Mouse (Mus musculus) MEL (cell line): ENCODE results near the gene Aen. TPM values are rescaled to one million over a fixed set of nuclear protein-coding genes. Genes with fewer than 3 reads are reported as not detected.

ENCODE experiments used
- DNase-seq: peaks from one replicate; pipeline ENCODE4 v3.0.0; 2011; ENCODE audit warnings: low read depth, low spot score
- H3K27ac ChIP-seq: 2 replicates; pipeline ENCODE4 v1.5.1; 2012; ENCODE audit warnings: low read depth, mild to moderate bottlenecking, control low read depth, low read length, moderate library complexity; ENCODE audit not compliant: control insufficient read depth
- H3K27me3 ChIP-seq, 2 experiments: fragments of 150-350 bp in 1 of 2; sonication (generic) in 1 of 2; 2 replicates each; pipeline ENCODE4 v1.6.1; 2012; ENCODE audit warnings: low read length in 2 of 2, mild to moderate bottlenecking in 2 of 2, improper control_type of control experiment in 1 of 2, moderate library complexity in 1 of 2; ENCODE audit not compliant: insufficient read depth in 2 of 2, control insufficient read depth in 1 of 2
- H3K36me3 ChIP-seq, 2 experiments: 2 replicates each; pipeline ENCODE4 v1.6.1; 2012 to 2014; ENCODE audit warnings: low read length in 2 of 2, improper control_type of control experiment in 1 of 2, inconsistent platforms in 1 of 2, mild to moderate bottlenecking in 1 of 2; ENCODE audit not compliant: insufficient read depth in 2 of 2, control insufficient read depth in 1 of 2
- H3K4me1 ChIP-seq, 2 experiments: fragments of 150-350 bp in 1 of 2; sonication (generic) in 1 of 2; 2 replicates each; pipeline ENCODE4 v1.6.1; 2012; ENCODE audit warnings: low read length in 2 of 2, improper control_type of control experiment in 1 of 2, mild to moderate bottlenecking in 1 of 2; ENCODE audit not compliant: insufficient read depth in 2 of 2, control insufficient read depth in 1 of 2
- H3K4me3 ChIP-seq, 2 experiments: fragments of 150-350 bp in 1 of 2; sonication (generic) in 1 of 2; 2 replicates each; pipeline ENCODE4 v1.5.1; 2012; ENCODE audit warnings: low read depth in 2 of 2, low read length in 2 of 2, mild to moderate bottlenecking in 2 of 2, moderate library complexity in 2 of 2, control low read depth in 1 of 2, improper control_type of control experiment in 1 of 2; ENCODE audit not compliant: control insufficient read depth in 1 of 2, insufficient read depth in 1 of 2
- H3K79me2 ChIP-seq: 2 replicates; pipeline ENCODE4 v1.6.1; 2012; ENCODE audit warnings: mild to moderate bottlenecking, low read length, moderate library complexity; ENCODE audit not compliant: control insufficient read depth, poor library complexity, insufficient read depth
- H3K9ac ChIP-seq: 2 replicates; pipeline ENCODE4 v1.6.1; 2012; ENCODE audit warnings: low read depth, mild to moderate bottlenecking, control low read depth, low read length, moderate library complexity; ENCODE audit not compliant: control insufficient read depth, poor library complexity, severe bottlenecking
- H3K9me3 ChIP-seq: fragments of 150-350 bp; sonication (generic); replicated peaks from 2 replicates; pipeline ENCODE4 v1.6.1; 2012; ENCODE audit warnings: mild to moderate bottlenecking, low read length, improper control_type of control experiment, moderate library complexity; ENCODE audit not compliant: insufficient read depth
- CHD2 ChIP-seq: IDR thresholded peaks from 2 replicates; pipeline ENCODE4 v1.6.1; 2011; ENCODE audit warnings: low read length, improper control_type of control experiment
- CTCF ChIP-seq, 3 experiments: IDR thresholded peaks in 2 of 3; conservative IDR thresholded peaks in 1 of 3; 2 replicates each; pipeline ENCODE4 v1.5.1; 2011 to 2012; ENCODE audit warnings: low read length in 3 of 3, low read depth in 2 of 3, mild to moderate bottlenecking in 2 of 3, improper control_type of control experiment in 1 of 3, inconsistent platforms in 1 of 3, mixed read lengths in 1 of 3, moderate library complexity in 1 of 3; ENCODE audit not compliant: control insufficient read depth in 1 of 3, insufficient read depth in 1 of 3, poor library complexity in 1 of 3, severe bottlenecking in 1 of 3
- E2F4 ChIP-seq: IDR thresholded peaks from 2 replicates; pipeline ENCODE4 v1.6.1; 2011; ENCODE audit warnings: low read depth, low read length, improper control_type of control experiment, borderline replicate concordance
- ELF1 ChIP-seq: IDR thresholded peaks from 2 replicates; pipeline ENCODE4 v1.6.1; 2014; ENCODE audit warnings: low read depth, mild to moderate bottlenecking, inconsistent platforms, low read length, improper control_type of control experiment, moderate library complexity
- EP300 ChIP-seq, 2 experiments: IDR thresholded peaks; 2 replicates each; pipeline ENCODE4 v1.6.1; 2011; ENCODE audit warnings: improper control_type of control experiment in 2 of 2, low read length in 2 of 2, low read depth in 1 of 2, mild to moderate bottlenecking in 1 of 2
- ETS1 ChIP-seq: IDR thresholded peaks from 2 replicates; pipeline ENCODE4 v1.6.1; 2012; ENCODE audit warnings: low read depth, mild to moderate bottlenecking, inconsistent platforms, low read length, improper control_type of control experiment, moderate library complexity
- GATA1 ChIP-seq: IDR thresholded peaks from 2 replicates; pipeline ENCODE4 v1.6.1; 2011; ENCODE audit warnings: low read depth, low read length, improper control_type of control experiment
- HCFC1 ChIP-seq: IDR thresholded peaks from 2 replicates; pipeline ENCODE4 v1.6.1; 2012; ENCODE audit warnings: low read depth, mild to moderate bottlenecking, inconsistent platforms, low read length, improper control_type of control experiment, moderate library complexity
- KAT2A ChIP-seq: conservative IDR thresholded peaks from 2 replicates; pipeline ENCODE4 v1.6.1; 2012; ENCODE audit warnings: low read depth, low read length, improper control_type of control experiment, inconsistent platforms
- MAFK ChIP-seq: IDR thresholded peaks from 2 replicates; pipeline ENCODE4 v1.6.1; 2011; ENCODE audit warnings: low read depth, mild to moderate bottlenecking, low read length, improper control_type of control experiment, borderline replicate concordance
- MAX ChIP-seq: IDR thresholded peaks from 2 replicates; pipeline ENCODE4 v1.6.1; 2011; ENCODE audit warnings: low read length, improper control_type of control experiment
- MAZ ChIP-seq: IDR thresholded peaks from 2 replicates; pipeline ENCODE4 v1.6.1; 2012; ENCODE audit warnings: low read depth, mild to moderate bottlenecking, inconsistent platforms, low read length, improper control_type of control experiment
- MEF2A ChIP-seq: IDR thresholded peaks from 2 replicates; pipeline ENCODE4 v1.6.1; 2014; ENCODE audit warnings: low read depth, mild to moderate bottlenecking, inconsistent platforms, low read length, improper control_type of control experiment; ENCODE audit not compliant: poor library complexity, insufficient replicate concordance, severe bottlenecking; ENCODE audit errors: extremely low read depth
- MYB ChIP-seq: IDR thresholded peaks from 2 replicates; pipeline ENCODE4 v1.6.1; 2011; ENCODE audit warnings: mild to moderate bottlenecking, low read depth, low read length, improper control_type of control experiment
- MYC ChIP-seq: IDR thresholded peaks from 2 replicates; pipeline ENCODE4 v1.6.1; 2011; ENCODE audit warnings: low read depth, mild to moderate bottlenecking, low read length, improper control_type of control experiment, moderate library complexity
- NRF1 ChIP-seq: IDR thresholded peaks from 2 replicates; pipeline ENCODE4 v1.6.1; 2014; ENCODE audit warnings: low read depth, mild to moderate bottlenecking, inconsistent platforms, low read length, improper control_type of control experiment, moderate library complexity; ENCODE audit not compliant: poor library complexity, insufficient read depth, severe bottlenecking
- POLR2A ChIP-seq, 2 experiments: IDR thresholded peaks; 2 replicates each; pipeline ENCODE4 v1.6.1; 2011 to 2012; ENCODE audit warnings: low read length in 2 of 2, mild to moderate bottlenecking in 2 of 2, control low read depth in 1 of 2, improper control_type of control experiment in 1 of 2, low read depth in 1 of 2, moderate library complexity in 1 of 2; ENCODE audit not compliant: control insufficient read depth in 1 of 2, insufficient read depth in 1 of 2, poor library complexity in 1 of 2
- POLR2AphosphoS5 ChIP-seq: IDR thresholded peaks from 2 replicates; pipeline ENCODE4 v1.6.1; 2012; ENCODE audit warnings: low read depth, borderline replicate concordance, mild to moderate bottlenecking, inconsistent platforms, low read length, moderate library complexity, mixed read lengths
- RCOR1 ChIP-seq: IDR thresholded peaks from 2 replicates; pipeline ENCODE4 v1.6.1; 2012; ENCODE audit warnings: low read depth, mild to moderate bottlenecking, inconsistent platforms, low read length, improper control_type of control experiment
- SIN3A ChIP-seq: IDR thresholded peaks from 2 replicates; pipeline ENCODE4 v1.6.1; 2012; ENCODE audit warnings: low read length, improper control_type of control experiment, inconsistent platforms
- TAL1 ChIP-seq: IDR thresholded peaks from 2 replicates; pipeline ENCODE4 v1.6.1; 2012; ENCODE audit warnings: mild to moderate bottlenecking, inconsistent platforms, low read length, moderate library complexity, mixed read lengths
- TBP ChIP-seq: IDR thresholded peaks from 2 replicates; pipeline ENCODE4 v1.8.0; 2011; ENCODE audit warnings: low read depth, low read length, improper control_type of control experiment
- TCF12 ChIP-seq: IDR thresholded peaks from 2 replicates; pipeline ENCODE4 v1.6.1; 2014; ENCODE audit warnings: low read depth, mild to moderate bottlenecking, inconsistent platforms, low read length, improper control_type of control experiment, moderate library complexity
- USF1 ChIP-seq: IDR thresholded peaks from 2 replicates; pipeline ENCODE4 v1.6.1; 2014; ENCODE audit warnings: low read depth, mild to moderate bottlenecking, inconsistent platforms, low read length, improper control_type of control experiment, moderate library complexity
- USF2 ChIP-seq, 2 experiments: IDR thresholded peaks; 2 replicates each; pipeline ENCODE4 v1.6.1; 2011 to 2012; ENCODE audit warnings: improper control_type of control experiment in 2 of 2, low read length in 2 of 2, borderline replicate concordance in 1 of 2, inconsistent platforms in 1 of 2, low read depth in 1 of 2, mild to moderate bottlenecking in 1 of 2; ENCODE audit not compliant: insufficient read depth in 1 of 2
- ZKSCAN1 ChIP-seq: IDR thresholded peaks from 2 replicates; pipeline ENCODE4 v1.6.1; 2012; ENCODE audit warnings: low read depth, mild to moderate bottlenecking, inconsistent platforms, low read length, improper control_type of control experiment, moderate library complexity
- ZMIZ1 ChIP-seq: IDR thresholded peaks from 2 replicates; pipeline ENCODE4 v1.6.1; 2012; ENCODE audit warnings: low read depth, mild to moderate bottlenecking, inconsistent platforms, low read length, improper control_type of control experiment, moderate library complexity
- ZNF384 ChIP-seq: IDR thresholded peaks from 2 replicates; pipeline ENCODE4 v1.6.1; 2012; ENCODE audit warnings: low read depth, mild to moderate bottlenecking, inconsistent platforms, low read length, improper control_type of control experiment
- polyA plus RNA-seq, 2 experiments: library from polyadenylated mRNA; stranded (reverse) in 1 of 2; unstranded in 1 of 2; fragments of >175 nt in 1 of 2; fragments of >200 nt in 1 of 2; gene quantifications; 2 replicates each; pipeline versions ENCODE4 v1.2.1 to v1.2.4; 2012; ENCODE audit warnings: low replicate concordance in 2 of 2, low read depth in 1 of 2; ENCODE audit not compliant: insufficient read length in 2 of 2, insufficient read depth in 1 of 2, missing spikeins in 1 of 2
- total RNA-seq: library from RNA; depleted of rRNA; stranded (reverse); fragments of 300-350 nt; gene quantifications from 2 replicates; pipeline ENCODE4 v1.2.3, GENCODE M21; 2012

Gene Aen
- total and polyA plus RNA-seq, 3 experiments: 95.9 to 97.7 TPM; not detected in 1

DNA sequence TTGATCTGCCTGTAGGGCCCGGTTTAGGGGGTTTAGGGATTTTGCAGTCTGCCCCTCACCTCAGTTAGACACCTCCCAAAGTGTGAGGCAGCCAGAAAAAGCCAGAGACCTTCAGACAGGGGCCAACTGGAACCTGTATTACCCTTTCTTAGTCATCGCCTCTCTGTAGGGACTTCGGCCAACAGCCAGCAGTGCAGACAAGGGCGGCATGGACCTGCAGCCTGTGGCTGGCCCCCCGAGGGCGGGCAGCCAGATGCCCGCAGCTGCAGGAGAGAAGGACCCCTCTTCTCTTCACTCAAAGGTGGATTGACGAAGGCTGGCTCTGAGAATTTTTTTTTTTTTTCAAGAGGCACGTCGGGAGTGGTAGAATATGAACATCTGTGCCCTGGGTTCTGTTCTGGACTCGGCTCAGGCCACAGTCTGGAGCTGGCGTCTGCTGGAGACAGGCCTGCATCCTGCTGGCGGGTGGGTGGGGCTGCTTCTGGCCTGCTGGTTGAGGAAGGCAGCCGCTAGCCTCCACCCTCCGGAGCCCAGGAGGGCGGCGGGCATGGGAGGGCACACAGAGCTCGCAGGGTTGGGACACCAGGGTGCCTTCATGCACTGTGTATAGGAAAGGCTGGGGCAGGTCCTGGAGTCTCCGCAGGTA is 43.4 kb downstream of the Aen start (continued):
- no peak for TF ChIP-seq ELF1
- TF ChIP-seq EP300 (IDR thresholded peaks at IDR 0.05; ENCODE audit: low read depth in 1 of 2, low read length in 2 of 2): no peak

DNA sequence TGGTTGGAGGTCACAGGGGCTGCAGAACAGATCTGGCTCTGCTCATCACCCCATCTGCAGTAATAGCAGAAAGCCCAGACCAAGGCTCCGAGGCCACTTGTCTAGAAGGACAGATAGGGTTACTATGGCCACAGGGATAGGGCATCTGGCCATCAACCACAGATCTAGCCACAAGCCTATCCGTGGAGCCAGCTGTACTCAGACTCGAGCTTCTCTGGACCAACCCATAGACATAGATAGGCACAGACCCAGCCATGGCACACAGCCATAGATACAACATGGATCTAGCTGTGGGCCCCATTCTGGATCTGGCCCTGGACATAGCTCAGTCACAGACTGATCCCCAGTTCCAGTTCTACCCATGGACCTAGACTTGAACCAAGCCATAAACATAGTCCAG is 45.3 kb downstream of the Aen start:
- peaks cover 8 to 24% of the 10 kb centered on the region in 2 experiments; a peak in 3 of 4 replicates for H3K4me1 ChIP-seq
- peak; percentile 63 for DNase-seq
- H3K27me3 ChIP-seq: no peaks in the 10 kb centered on the region
- no peak overlapping the region for H3K9ac ChIP-seq
- H3K4me3 ChIP-seq: no peak overlapping the region
- no peak for TF ChIP-seq HCFC1
- peak; percentile 69 for TF ChIP-seq GATA1
- TF ChIP-seq TAL1: peak; percentile 74
- TF ChIP-seq ZNF384: no peak
- TF ChIP-seq POLR2A (IDR thresholded peaks at IDR 0.05; ENCODE audit: control insufficient read depth in 1 of 2, insufficient read depth in 1 of 2, low read depth in 1 of 2, low read length in 2 of 2, poor library complexity in 1 of 2): no peak
- TF ChIP-seq MYC: no peak
- TF ChIP-seq POLR2AphosphoS5: no peak
- TF ChIP-seq MAZ: no peak
- TF ChIP-seq CHD2: no peak
- no peak for TF ChIP-seq CTCF (IDR thresholded peaks at IDR 0.05 in 2 of 3, conservative IDR thresholded peaks at IDR 0.05 in 1 of 3; ENCODE audit: control insufficient read depth in 1 of 3, insufficient read depth in 1 of 3, low read depth in 2 of 3, low read length in 3 of 3, poor library complexity in 1 of 3, severe bottlenecking in 1 of 3)
- no peak for TF ChIP-seq ZMIZ1
- peak; percentile 47; the same call in 1 of the 2 replicates for TF ChIP-seq SIN3A
- 0 out of 2 replicates have a peak, but pooled peaks have one; percentile 19 for TF ChIP-seq MYB
- TF ChIP-seq ZKSCAN1: no peak
- TF ChIP-seq MAX: no peak
- no peak for TF ChIP-seq MEF2A
- peak; percentile 84; the same call in 1 of the 2 replicates for TF ChIP-seq TCF12
- no peak for TF ChIP-seq MAFK
- TF ChIP-seq NRF1: no peak
- TF ChIP-seq E2F4: no peak
- no peak; the same call in 1 of the 2 replicates for TF ChIP-seq RCOR1
- TF ChIP-seq USF2 (IDR thresholded peaks at IDR 0.05; ENCODE audit: borderline replicate concordance in 1 of 2, insufficient read depth in 1 of 2, low read depth in 1 of 2, low read length in 2 of 2): no peak
- TF ChIP-seq KAT2A: no peak
- TF ChIP-seq TBP: no peak
- TF ChIP-seq EP300 (IDR thresholded peaks at IDR 0.05; ENCODE audit: low read depth in 1 of 2, low read length in 2 of 2): peak; percentile 84 to 90
- TF ChIP-seq USF1: no peak
- peak; percentile 67 for TF ChIP-seq ETS1
- H3K9me3 ChIP-seq: no peaks in the 10 kb centered on the region
- H3K27ac ChIP-seq: no peak overlapping the region; the same call in 1 of the 2 replicates
- H3K36me3 ChIP-seq: peaks cover 0 to 15% of the 10 kb centered on the region in 2 experiments; a peak in 2 of 4 replicates
- no peaks in the 10 kb centered on the region for H3K79me2 ChIP-seq
